Mouse (Mus musculus): ENCODE measurements at regions not wholly inside any gene's neighbourhood (a gene's known extent, or its start where the extent isn't known, plus 50 kb on each side); places are given as distances from the start of the nearest gene placed in this dataset.
A peak's percentile ranks its signal among the peaks of the same experiment; 100 is the strongest.

- no peak for DNase-seq
These were observed 131.8 kb downstream of the Tshz3 start for GRCm38 (mm10) chr7:36829710-36830109.

- DNase-seq: no peak
These were observed 132.2 kb downstream of the Tshz3 start for GRCm38 (mm10) chr7:36830155-36830554.

GRCm38 (mm10) chr7:36848279-36848678 lies 150.4 kb downstream of the Tshz3 start:
- DNase-seq: peak; percentile 3 to 17

GRCm38 (mm10) chr7:36851275-36851889 lies 153.5 kb downstream of the Tshz3 start:
- DNase-seq: no peak

GRCm38 (mm10) chr7:36854308-36854707 lies 156.4 kb downstream of the Tshz3 start:
- DNase-seq: no peak

GRCm38 (mm10) chr7:36859428-36859827 lies 161.5 kb downstream of the Tshz3 start:
- no peak for DNase-seq

GRCm38 (mm10) chr7:36862481-36862880 lies 164.6 kb downstream of the Tshz3 start:
- no peak for DNase-seq

GRCm38 (mm10) chr7:36863745-36864144 lies 165.8 kb downstream of the Tshz3 start:
- no peak for DNase-seq

GRCm38 (mm10) chr7:36864675-36865074 lies 166.8 kb downstream of the Tshz3 start:
- DNase-seq: no peak

GRCm38 (mm10) chr7:36866602-36867001 lies 168.7 kb downstream of the Tshz3 start:
- no peak for DNase-seq

- no peak for DNase-seq
These were observed 176.1 kb downstream of the Tshz3 start for GRCm38 (mm10) chr7:36874004-36874403.

GRCm38 (mm10) chr7:36877686-36878085 lies 179.8 kb downstream of the Tshz3 start:
- DNase-seq: no peak

- DNase-seq: no peak
These were observed 195.0 kb downstream of the Tshz3 start for GRCm38 (mm10) chr7:36892776-36893500.

GRCm38 (mm10) chr7:36896339-36896738 lies 198.4 kb downstream of the Tshz3 start:
- no peak for DNase-seq

- DNase-seq: no peak
These were observed 203.6 kb downstream of the Tshz3 start for GRCm38 (mm10) chr7:36901537-36901936.

- no peak for DNase-seq
These were observed 215.4 kb downstream of the Tshz3 start for GRCm38 (mm10) chr7:36913304-36913703.

- peak in 1 of 2 experiments; percentile 21 for DNase-seq
These were observed 216.3 kb downstream of the Tshz3 start for GRCm38 (mm10) chr7:36914261-36914660.

GRCm38 (mm10) chr7:36915171-36915570 lies 217.3 kb downstream of the Tshz3 start:
- no peak for DNase-seq

GRCm38 (mm10) chr7:36917011-36917410 lies 219.1 kb downstream of the Tshz3 start:
- no peak for DNase-seq

GRCm38 (mm10) chr7:36919413-36919812 lies 221.5 kb downstream of the Tshz3 start:
- no peak for DNase-seq

GRCm38 (mm10) chr7:36921003-36921402 lies 223.1 kb downstream of the Tshz3 start:
- DNase-seq: no peak

- no peak for DNase-seq
These were observed 235.6 kb downstream of the Tshz3 start for GRCm38 (mm10) chr7:36933490-36933889.

GRCm38 (mm10) chr7:36934792-36935555 lies 237.1 kb downstream of the Tshz3 start:
- DNase-seq: no peak
